Mouse (Mus musculus) embryonic stem cell, embryonic (primary cell): ENCODE results near the gene March7.

Experiments
- CTCF ChIA-PET, 4 experiments: fragments of 300-600 bp in 2 of 4; fragments of 350-600 bp in 2 of 4; sonication (Branson Sonifier 250); formaldehyde crosslinking; loops; one replicate each; lab custom pipeline; 2022; ENCODE audit warnings: inconsistent platforms in 2 of 4; lab: Charles Lee
- POLR2A ChIA-PET, 4 experiments: fragments of 300-600 bp in 2 of 4; fragments of 350-600 bp in 2 of 4; sonication (Branson Sonifier 250); formaldehyde crosslinking; loops; one replicate each; lab custom pipeline; 2022; ENCODE audit warnings: antibody characterized with exemption in 4 of 4, inconsistent platforms in 1 of 4; lab: Charles Lee

March7 gene

DNA sequence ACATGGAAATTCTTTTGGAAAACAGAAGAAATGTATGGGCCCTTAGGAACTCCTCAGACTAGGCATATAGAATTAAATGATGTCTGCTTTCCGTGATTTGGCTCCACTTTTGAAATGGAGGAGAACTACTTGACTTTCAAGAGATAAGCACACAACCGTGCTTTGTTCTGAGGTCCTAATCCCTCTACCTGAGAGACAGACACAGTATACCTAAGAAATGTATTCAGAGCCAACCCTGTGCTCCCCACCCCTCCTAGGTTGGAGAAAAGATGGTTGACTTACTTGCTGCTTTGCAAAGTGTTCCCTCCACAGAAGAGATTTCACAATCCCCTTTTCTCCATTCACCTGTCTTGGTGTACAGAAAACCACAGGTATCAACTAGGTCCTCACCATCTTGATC, 47.1 kb downstream of the March7 start:
- ChIA-PET CTCF (no interaction called here), POLR2A (no interaction called here)

DNA sequence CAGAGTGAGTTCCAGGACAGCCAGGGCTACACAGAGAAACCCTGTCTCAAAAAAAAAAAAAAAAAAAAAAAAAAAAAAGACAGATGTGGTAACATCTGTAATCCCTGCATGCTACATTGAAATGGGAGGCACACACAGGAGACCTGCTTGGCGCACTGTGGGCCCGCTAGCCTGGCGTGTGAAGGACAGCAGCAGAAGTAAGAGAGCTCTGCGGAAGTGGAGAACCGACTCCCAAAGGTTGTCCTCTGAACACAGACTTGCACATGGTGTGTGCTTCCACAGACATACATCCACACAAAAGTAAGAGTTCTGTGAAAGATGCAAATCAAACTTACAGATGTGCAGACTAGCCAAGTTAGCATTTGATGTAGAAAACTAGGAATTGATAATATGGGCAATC, 49.5 kb downstream of the March7 start:
- CTCF ChIA-PET, result interaction anchor here in 1 of 4 experiments (0.7 kb wide), 1 partner anchor 146 kb away, joined by 6 read pairs; no protein-coding TSS in a partner anchor
- POLR2A ChIA-PET, result interaction anchor here in 2 of 4 experiments (0.5 to 0.7 kb wide), 2 partner anchors 10 to 484 kb away, joined by 3 read pairs; no protein-coding TSS in a partner anchor

DNA sequence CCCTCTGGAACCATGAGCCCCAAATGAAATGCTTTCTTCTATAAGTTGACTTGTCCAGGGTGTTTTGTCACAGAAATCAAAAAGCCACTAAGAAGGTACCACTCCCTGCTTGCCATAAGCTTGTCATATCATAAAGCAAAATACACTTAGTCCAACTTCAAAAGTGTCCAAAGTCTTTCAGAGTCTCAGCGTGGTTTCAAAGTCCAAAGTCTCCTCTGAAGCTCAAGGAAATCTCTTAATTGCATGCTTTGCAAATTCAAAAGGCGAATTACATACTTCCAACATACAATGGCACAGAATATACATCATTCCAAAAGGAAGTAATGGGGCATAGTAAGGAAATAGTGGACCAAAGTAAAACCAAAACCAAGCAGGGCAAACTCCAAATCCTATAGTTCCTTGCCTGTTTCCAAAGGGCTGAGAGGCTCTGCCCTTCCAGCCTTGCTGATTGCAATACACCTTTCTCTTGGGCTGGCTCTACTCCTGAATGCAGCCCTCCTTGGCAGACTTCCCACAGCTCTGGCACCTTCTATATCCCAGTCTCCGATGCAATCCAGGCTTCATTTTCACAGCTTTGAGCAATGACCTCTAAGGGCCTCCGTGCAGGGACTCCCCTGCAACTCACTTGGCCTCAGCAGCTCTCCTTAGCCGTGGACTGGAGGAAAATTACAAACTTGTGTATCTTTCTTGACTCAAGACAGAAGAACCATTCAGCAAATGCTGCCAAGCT, 51.1 kb downstream of the March7 start:
- CTCF ChIA-PET, result interaction anchor here in 1 of 4 experiments (0.5 kb wide), 1 partner anchor 44 kb away, joined by 3 read pairs; no protein-coding TSS in a partner anchor
- POLR2A ChIA-PET, result interaction anchor here in 2 of 4 experiments (0.6 to 2.6 kb wide), 5 partner anchors 8 to 469 kb away, joined by 3 to 9 read pairs (median 3); no protein-coding TSS in a partner anchor

GRCm38 (mm10) chr2:60267567-60267966, 57.9 kb downstream of the March7 start:
- CTCF ChIA-PET, result no interaction called here
- POLR2A ChIA-PET, result interaction anchor here in 3 of 4 experiments (0.6 to 5.1 kb wide), 48 partner anchors 8 to 728 kb away, joined by 3 to 38 read pairs (median 4); partner anchors contain the start of genes Cd302 (in 2 of the 3), Ly75 (in 2 of the 3), Baz2b (in 1 of the 3) and March7 (in 1 of the 3)

DNA sequence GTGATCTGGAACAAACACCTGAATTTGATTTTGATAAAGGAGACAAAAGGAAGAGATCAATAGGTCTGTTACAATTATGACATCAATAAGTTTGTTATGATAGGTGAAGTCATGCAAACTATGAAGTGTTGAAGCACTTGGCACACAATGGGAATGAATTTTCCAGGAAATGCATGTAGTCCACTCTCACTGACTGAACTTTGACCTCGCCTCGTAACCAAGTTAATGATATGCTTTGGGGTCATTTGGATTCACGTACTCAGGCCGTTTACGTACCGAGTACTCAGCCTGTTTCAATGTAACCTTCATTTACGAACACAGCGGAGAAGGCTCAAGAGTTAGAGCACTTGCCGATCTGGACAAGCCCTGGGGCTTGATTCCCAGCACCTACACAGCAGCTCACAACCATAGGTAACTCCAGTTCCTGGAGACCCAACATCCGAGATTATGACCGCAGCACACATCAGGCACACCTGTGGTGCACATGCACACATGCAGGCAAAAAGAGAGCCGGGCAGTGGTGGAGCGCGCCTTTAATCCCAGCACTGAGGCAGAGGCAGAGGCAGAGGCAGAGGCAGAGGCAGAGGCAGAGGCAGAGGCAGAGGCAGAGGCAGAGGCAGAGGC, 60.3 kb downstream of the March7 start:
- POLR2A ChIA-PET, result interaction anchor here in 3 of 4 experiments (0.6 to 5.1 kb wide), 14 partner anchors 11 to 144 kb away, joined by 3 to 38 read pairs (median 6); partner anchors contain the start of genes Cd302 (in 2 of the 3) and Ly75 (in 1 of the 3)
- CTCF ChIA-PET, result no interaction called here

GRCm38 (mm10) chr2:60278627-60279026, 68.9 kb downstream of the March7 start:
- POLR2A ChIA-PET, result interaction anchor here in 1 of 4 experiments (0.9 to 2.1 kb wide), 2 partner anchors 10 to 132 kb away, joined by 3 to 12 read pairs; no protein-coding TSS in a partner anchor
- CTCF ChIA-PET, result no interaction called here

GRCm38 (mm10) chr2:60282625-60283024, 72.9 kb downstream of the March7 start:
- ChIA-PET CTCF (no interaction called here), POLR2A (interaction anchor here in 2 of 4 experiments (0.6 to 2.5 kb wide), 12 partner anchors 12 to 705 kb away, joined by 3 to 9 read pairs (median 4); no protein-coding TSS in a partner anchor)

GRCm38 (mm10) chr2:60283208-60283750, 73.6 kb downstream of the March7 start:
- POLR2A ChIA-PET, result interaction anchor here in 3 of 4 experiments (0.8 to 2.5 kb wide), 14 partner anchors 10 to 102 kb away, joined by 3 to 9 read pairs (median 4); partner anchors contain the start of genes Ly75 (in 2 of the 3) and Baz2b (in 1 of the 3)
- CTCF ChIA-PET, result interaction anchor here in 1 of 4 experiments (0.5 kb wide), 1 partner anchor 19 kb away, joined by 3 read pairs; no protein-coding TSS in a partner anchor

DNA sequence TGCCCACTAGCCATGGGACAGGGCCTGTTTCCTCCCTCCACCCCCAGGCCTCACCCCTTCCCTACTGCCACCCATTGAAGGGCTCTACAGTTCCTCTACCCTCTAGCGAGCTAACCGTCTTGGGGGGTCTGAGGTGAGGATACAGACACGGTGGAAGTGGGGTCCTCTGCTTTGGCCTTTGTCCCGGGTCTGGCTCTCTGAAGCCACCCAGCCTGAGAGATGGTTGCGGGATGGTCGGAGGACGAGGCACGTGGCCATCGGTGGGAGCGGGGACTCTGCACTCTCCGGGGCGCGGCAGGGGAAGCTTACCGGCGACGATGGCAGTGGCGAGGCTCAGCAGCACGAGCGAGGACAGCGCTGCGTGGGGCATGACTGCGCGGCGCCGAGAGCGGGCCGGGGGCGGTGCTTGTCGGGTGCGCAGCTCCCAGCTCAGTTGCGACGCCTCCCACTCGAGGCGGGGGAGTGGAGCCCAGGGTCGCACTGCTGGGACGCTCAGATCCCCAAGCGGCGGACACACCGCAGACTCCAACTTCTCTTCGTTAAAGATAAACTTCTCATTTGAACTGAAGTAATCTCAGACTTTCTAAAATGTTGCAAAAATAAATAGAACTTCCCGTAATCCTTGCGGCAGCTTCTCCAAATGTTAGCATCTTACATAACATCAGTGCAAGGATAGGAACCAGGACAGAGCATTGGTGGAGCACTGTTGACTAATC, 74.2 kb downstream of the March7 start:
- CTCF ChIA-PET, result no interaction called here
- POLR2A ChIA-PET, result interaction anchor here in 3 of 4 experiments (0.6 to 2.5 kb wide), 16 partner anchors 10 to 443 kb away, joined by 3 to 9 read pairs (median 4); partner anchors contain the start of genes Ly75 (in 2 of the 3) and Baz2b (in 1 of the 3)

DNA sequence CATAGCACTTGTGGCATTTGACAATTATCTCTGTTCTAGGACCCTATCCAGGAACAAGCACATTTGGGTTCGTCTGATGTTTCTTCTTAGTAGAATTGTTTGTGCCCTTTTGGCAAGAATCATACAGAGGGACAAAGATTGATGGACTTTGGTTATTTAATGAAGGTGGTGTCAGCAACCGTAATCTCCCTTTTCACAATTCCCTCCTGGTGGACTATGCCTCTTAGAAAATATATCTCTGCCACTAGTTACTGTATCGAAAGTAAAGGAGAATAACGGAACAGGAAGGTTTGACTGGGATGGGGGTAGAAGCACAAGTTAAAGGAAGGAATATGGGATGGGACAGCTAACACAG, 74.8 kb downstream of the March7 start, which contains the start of gene Cd302:
TSS of gene Cd302 (minus strand) at position 22 of the 355 bp plus-strand sequence.
- CTCF ChIA-PET, result no interaction called here
- POLR2A ChIA-PET, result interaction anchor here in 3 of 4 experiments (0.6 to 2.5 kb wide), 12 partner anchors 9 to 444 kb away, joined by 3 to 9 read pairs (median 6); partner anchors contain the start of genes Baz2b (in 1 of the 3) and Ly75 (in 1 of the 3)

GRCm38 (mm10) chr2:60285107-60285617, 75.5 kb downstream of the March7 start:
- POLR2A ChIA-PET, result interaction anchor here in 2 of 4 experiments (1.2 to 2.5 kb wide), 3 partner anchors 17 to 18 kb away, joined by 4 to 9 read pairs (median 9); no protein-coding TSS in a partner anchor
- CTCF ChIA-PET, result no interaction called here

GRCm38 (mm10) chr2:60288606-60289005, 78.9 kb downstream of the March7 start:
- POLR2A ChIA-PET, result no interaction called here
- CTCF ChIA-PET, result no interaction called here

GRCm38 (mm10) chr2:60289451-60289850, 79.8 kb downstream of the March7 start:
- ChIA-PET CTCF (no interaction called here), POLR2A (no interaction called here)

DNA sequence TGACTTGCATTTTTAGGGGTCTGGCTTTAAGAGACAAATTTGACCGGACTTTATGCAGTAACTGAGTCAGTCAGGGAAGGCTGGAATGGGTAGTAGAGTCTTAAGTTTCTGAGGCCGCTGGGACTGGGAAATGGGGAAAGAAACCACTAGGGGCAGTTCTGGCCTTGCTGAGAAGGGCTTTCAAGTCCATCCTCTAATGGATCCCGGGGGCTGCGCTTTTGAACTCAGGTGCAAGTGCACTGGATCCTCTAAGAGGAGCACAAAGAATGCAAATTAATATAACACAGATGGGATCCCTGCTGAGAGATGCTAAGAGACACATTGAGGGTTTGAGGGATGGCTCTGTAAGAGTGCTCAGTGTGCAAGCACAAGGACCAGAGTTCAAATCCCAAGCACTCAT, 81.7 kb downstream of the March7 start:
- ChIA-PET POLR2A (interaction anchor here in 2 of 4 experiments (0.7 to 1.3 kb wide), 3 partner anchors 9 to 38 kb away, joined by 3 read pairs; no protein-coding TSS in a partner anchor), CTCF (no interaction called here)

- POLR2A ChIA-PET, result interaction anchor here in 2 of 4 experiments (0.8 to 1.6 kb wide), 16 partner anchors 9 to 113 kb away, joined by 3 to 8 read pairs (median 4); partner anchors contain the start of genes Cd302 (in 2 of the 2) and Ly75 (in 1 of the 2)
- CTCF ChIA-PET, result no interaction called here
Measured at GRCm38 (mm10) chr2:60298266-60298665, 88.6 kb downstream of the March7 start.

DNA sequence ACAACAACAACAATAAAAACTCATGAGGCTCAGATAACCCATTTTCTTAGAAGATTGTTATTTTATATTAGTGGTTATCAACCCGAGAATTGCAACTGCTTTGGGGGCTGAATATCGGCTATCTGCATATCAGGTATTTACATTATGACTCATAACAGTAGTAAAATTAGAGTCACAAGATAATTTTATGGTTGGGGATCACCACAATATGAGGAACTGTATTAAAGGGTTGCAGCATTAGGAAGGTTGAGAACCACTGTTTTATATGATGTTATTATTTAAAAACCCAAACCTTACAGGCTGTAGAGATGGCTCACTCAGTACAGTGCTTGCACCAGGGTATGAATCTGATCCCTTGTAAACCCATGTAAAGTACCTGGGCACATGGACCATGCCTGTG, 89.6 kb downstream of the March7 start:
- POLR2A ChIA-PET, result interaction anchor here in 2 of 4 experiments (0.6 to 1.6 kb wide), 5 partner anchors 8 to 90 kb away, joined by 3 to 8 read pairs (median 3); partner anchors contain the start of genes Cd302 (in 2 of the 2), Baz2b (in 1 of the 2) and March7 (in 1 of the 2)
- CTCF ChIA-PET, result no interaction called here
